Mouse (Mus musculus) erythroblast, embryonic 14.5 days (primary cell): ENCODE results near the gene Tbx21. TPM values are rescaled to one million over a fixed set of nuclear protein-coding genes. Genes with fewer than 3 reads are reported as not detected.

ENCODE experiments used
- H3K27me3 ChIP-seq: 2 replicates; pipeline ENCODE4 v1.6.1; 2012; ENCODE audit warnings: inconsistent platforms; ENCODE audit not compliant: control insufficient read depth
- H3K36me3 ChIP-seq: 2 replicates; pipeline ENCODE4 v1.6.1; 2012; ENCODE audit warnings: mild to moderate bottlenecking, inconsistent platforms; ENCODE audit not compliant: control insufficient read depth
- H3K4me1 ChIP-seq: 2 replicates; pipeline ENCODE4 v1.6.1; 2012; ENCODE audit warnings: inconsistent platforms; ENCODE audit not compliant: control insufficient read depth
- H3K4me3 ChIP-seq: replicated peaks from 2 replicates; pipeline ENCODE3; 2012; ENCODE audit warnings: moderate library complexity, mild to moderate bottlenecking, inconsistent platforms
- H3K9me3 ChIP-seq: 2 replicates; pipeline ENCODE4 v1.6.1; 2012; ENCODE audit warnings: low read length, inconsistent platforms, mixed read lengths; ENCODE audit not compliant: control insufficient read depth
- GATA1 ChIP-seq: IDR thresholded peaks from 2 replicates; pipeline ENCODE4 v1.6.1; 2012; ENCODE audit warnings: low read length, inconsistent platforms, mixed read lengths
- TAL1 ChIP-seq: IDR thresholded peaks from 3 replicates; pipeline ENCODE4 v1.6.1; 2012; ENCODE audit warnings: low read length, inconsistent platforms, mixed read lengths
- polyA plus RNA-seq: library from polyadenylated mRNA; stranded (reverse); fragments of >175 nt; gene quantifications from 2 replicates; pipeline ENCODE4 v1.2.3, GENCODE M21; 2012

The Tbx21 gene
- polyA plus RNA-seq, 1 experiment: not detected

GRCm38 (mm10) chr11:97149026-97149425 lies 33.9 kb upstream of the Tbx21 start:
- peaks cover 7% of the 10 kb centered on the region for H3K4me1 ChIP-seq
- peaks cover 76% of the 10 kb centered on the region for H3K27me3 ChIP-seq
- peaks cover 4% of the 10 kb centered on the region for H3K36me3 ChIP-seq
- no peak overlapping the region for H3K4me3 ChIP-seq
- peaks cover 7% of the 10 kb centered on the region; the same call in 1 of the 2 replicates for H3K9me3 ChIP-seq
- TF ChIP-seq GATA1 (no peak), TAL1 (no peak)

- peaks cover 72% of the 10 kb centered on the region for H3K27me3 ChIP-seq
- H3K4me1 ChIP-seq: peaks cover 7% of the 10 kb centered on the region
- H3K36me3 ChIP-seq: no peaks in the 10 kb centered on the region; the same call in 1 of the 2 replicates
- TF ChIP-seq GATA1 (no peak), TAL1 (no peak)
- peaks cover 7% of the 10 kb centered on the region; the same call in 1 of the 2 replicates for H3K9me3 ChIP-seq
- H3K4me3 ChIP-seq: no peak overlapping the region
Observed at GRCm38 (mm10) chr11:97148591-97148990, 33.5 kb upstream of the Tbx21 start.

- H3K9me3 ChIP-seq: peaks cover 7% of the 10 kb centered on the region; the same call in 1 of the 2 replicates
- TF ChIP-seq TAL1: no peak
- TF ChIP-seq GATA1: no peak
- peaks cover 7% of the 10 kb centered on the region for H3K4me1 ChIP-seq
- H3K4me3 ChIP-seq: no peak overlapping the region
- H3K27me3 ChIP-seq: peaks cover 59% of the 10 kb centered on the region
- H3K36me3 ChIP-seq: no peaks in the 10 kb centered on the region
Observed at GRCm38 (mm10) chr11:97147333-97147732, 32.2 kb upstream of the Tbx21 start.

- Histone ChIP-seq H3K9me3 (peaks cover 3% of the 10 kb centered on the region; the same call in 1 of the 2 replicates), H3K27me3 (peaks cover 53% of the 10 kb centered on the region), H3K36me3 (no peaks in the 10 kb centered on the region), H3K4me1 (peaks cover 7% of the 10 kb centered on the region), H3K4me3 (no peak overlapping the region)
- TF ChIP-seq GATA1: no peak
- TF ChIP-seq TAL1: no peak
Observed at GRCm38 (mm10) chr11:97146724-97147123, 31.6 kb upstream of the Tbx21 start.

GRCm38 (mm10) chr11:97145951-97146350 lies 30.8 kb upstream of the Tbx21 start:
- Histone ChIP-seq H3K4me3 (no peak overlapping the region), H3K36me3 (no peaks in the 10 kb centered on the region), H3K9me3 (peaks cover 3% of the 10 kb centered on the region; the same call in 1 of the 2 replicates), H3K27me3 (peaks cover 45% of the 10 kb centered on the region), H3K4me1 (peaks cover 6% of the 10 kb centered on the region)
- TF ChIP-seq TAL1: no peak
- TF ChIP-seq GATA1: no peak

GRCm38 (mm10) chr11:97145320-97145719 lies 30.2 kb upstream of the Tbx21 start:
- H3K36me3 ChIP-seq: no peaks in the 10 kb centered on the region
- TF ChIP-seq TAL1 (no peak), GATA1 (no peak)
- no peak overlapping the region for H3K4me3 ChIP-seq
- peaks cover 39% of the 10 kb centered on the region for H3K27me3 ChIP-seq
- H3K4me1 ChIP-seq: no peaks in the 10 kb centered on the region; the same call in 1 of the 2 replicates
- peaks cover under 1% of the 10 kb centered on the region; the same call in 1 of the 2 replicates for H3K9me3 ChIP-seq

GRCm38 (mm10) chr11:97143196-97143900 lies 28.2 kb upstream of the Tbx21 start:
- H3K9me3 ChIP-seq: no peaks in the 10 kb centered on the region
- H3K4me3 ChIP-seq: no peak overlapping the region
- TF ChIP-seq GATA1: no peak
- TF ChIP-seq TAL1: no peak
- H3K27me3 ChIP-seq: peaks cover 32% of the 10 kb centered on the region
- no peaks in the 10 kb centered on the region for H3K36me3 ChIP-seq
- peaks cover 2% of the 10 kb centered on the region; the same call in 1 of the 2 replicates for H3K4me1 ChIP-seq

- Histone ChIP-seq H3K4me1 (peaks cover 8% of the 10 kb centered on the region), H3K36me3 (no peaks in the 10 kb centered on the region), H3K4me3 (no peak overlapping the region), H3K27me3 (peaks cover 29% of the 10 kb centered on the region), H3K9me3 (no peaks in the 10 kb centered on the region)
- no peak for TF ChIP-seq GATA1
- TF ChIP-seq TAL1: no peak
Observed at GRCm38 (mm10) chr11:97142159-97142608, 27.1 kb upstream of the Tbx21 start.

- no peak for TF ChIP-seq TAL1
- no peak for TF ChIP-seq GATA1
- H3K27me3 ChIP-seq: peaks cover 24% of the 10 kb centered on the region
- H3K4me1 ChIP-seq: peaks cover 8% of the 10 kb centered on the region
- no peaks in the 10 kb centered on the region for H3K36me3 ChIP-seq
- H3K9me3 ChIP-seq: no peaks in the 10 kb centered on the region
- H3K4me3 ChIP-seq: no peak overlapping the region
Observed at GRCm38 (mm10) chr11:97140811-97141210, 25.7 kb upstream of the Tbx21 start.
